Mouse (Mus musculus): ENCODE data around the gene Fam83f.
A peak's percentile ranks its signal among the peaks of the same experiment; 100 is the strongest.

Fam83f gene

DNA sequence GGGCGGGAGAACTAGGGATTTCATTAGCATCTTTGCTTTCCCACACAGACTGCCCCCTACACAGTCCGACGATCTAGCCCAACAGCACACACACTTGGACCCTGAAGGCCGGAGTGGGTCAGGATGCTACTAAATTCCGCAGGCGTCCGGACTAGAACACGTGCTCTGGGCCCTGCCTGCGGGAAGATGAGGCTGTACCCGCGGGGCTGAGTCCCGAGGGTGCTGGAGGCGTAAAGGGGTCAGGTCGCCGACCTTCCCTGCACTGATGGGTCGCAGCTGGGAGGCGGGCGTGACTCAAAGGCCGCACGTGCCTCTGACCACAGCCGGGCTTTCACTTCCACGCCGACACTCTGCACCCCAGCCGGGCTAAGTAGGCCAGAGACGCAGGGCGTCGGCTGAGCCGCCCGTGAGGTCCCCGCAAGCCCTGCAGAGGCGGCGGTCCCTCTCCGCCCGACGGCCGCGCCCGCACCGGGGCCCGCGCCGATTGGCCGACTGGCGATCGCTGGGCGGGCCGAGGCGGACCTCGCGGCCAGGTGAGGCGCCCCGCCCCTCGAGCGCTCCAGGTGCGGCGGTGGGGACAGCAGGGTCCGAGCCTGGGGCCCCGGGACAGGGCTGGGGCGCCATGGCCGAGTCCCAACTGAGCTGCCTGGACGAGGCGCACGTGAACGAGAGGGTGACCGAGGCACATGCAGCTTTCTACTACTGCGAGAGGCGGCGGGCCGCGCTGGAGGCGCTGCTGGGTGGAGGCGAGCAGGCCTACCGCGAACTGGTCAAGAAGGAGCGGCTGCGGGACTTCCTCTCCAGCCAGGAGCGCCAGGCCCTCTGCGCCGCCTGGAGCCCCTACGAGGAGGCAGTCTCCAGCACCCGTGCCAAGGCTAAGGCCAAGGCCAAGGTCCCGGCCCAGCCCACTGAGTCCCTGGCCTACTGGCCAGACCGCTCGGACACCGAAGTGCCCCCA, at the start of gene Fam83f:
TSS of gene Fam83f (plus strand) at position 553 of the 958 bp plus-strand sequence.
- no peak for ATAC-seq (ENCODE audit: insufficient number of reproducible peaks, low FRiP score, low TSS enrichment)

DNA sequence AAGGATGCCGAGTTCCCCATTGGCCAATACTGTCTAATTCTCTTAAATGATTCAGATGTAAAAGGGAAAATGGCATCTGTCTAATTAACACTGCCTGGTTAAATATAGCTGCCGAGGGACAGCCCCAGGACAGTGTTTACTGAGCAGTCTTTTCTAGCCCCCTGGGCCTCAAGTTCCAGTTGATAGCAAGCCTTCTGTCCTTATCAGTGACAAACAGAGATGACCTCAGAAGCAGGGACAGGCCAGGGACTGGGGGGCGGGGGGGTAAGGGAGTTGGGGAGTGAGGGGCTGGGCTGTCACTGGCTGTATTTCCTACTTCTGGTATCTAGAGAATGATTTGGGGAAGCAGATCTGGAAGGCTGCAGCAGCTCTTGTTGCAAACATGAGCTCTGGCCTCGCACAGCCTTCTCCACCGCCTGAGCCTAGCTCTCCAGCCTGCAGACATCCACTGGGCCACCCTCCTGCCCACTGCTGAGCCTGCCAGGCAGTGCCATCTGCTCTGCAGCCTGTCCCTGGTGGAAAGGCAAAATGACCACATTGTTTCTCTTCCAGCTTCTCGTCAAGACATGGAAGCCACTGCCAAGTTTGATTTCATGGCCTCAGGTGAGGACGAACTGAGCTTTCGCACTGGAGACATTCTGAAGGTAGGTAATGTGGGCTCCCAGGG, 48.3 kb upstream of the Fam83f start:
- peak; percentile 93 for ATAC-seq (ENCODE audit: insufficient number of reproducible peaks, low FRiP score, low TSS enrichment)

DNA sequence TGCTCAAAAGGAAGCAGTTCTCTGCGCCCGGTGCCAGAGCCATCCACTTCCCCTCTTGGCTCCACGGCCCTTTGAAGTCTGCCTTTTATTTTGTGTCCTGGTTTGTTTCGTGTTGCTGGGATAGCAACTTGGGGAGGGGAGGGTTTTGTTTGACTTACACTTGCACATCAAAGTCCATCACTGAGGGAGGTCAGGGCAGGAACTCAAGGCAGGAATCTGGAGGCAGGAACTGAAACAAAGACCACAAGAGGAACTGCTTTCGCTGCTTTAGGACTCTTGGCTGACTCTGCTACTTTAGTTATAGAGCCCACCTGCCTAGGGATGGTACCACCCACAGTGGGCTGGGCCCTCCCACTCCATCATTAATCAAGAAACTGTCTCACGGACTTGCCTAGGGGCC, 45.2 kb upstream of the Fam83f start:
- ATAC-seq (ENCODE audit: insufficient number of reproducible peaks, low FRiP score, low TSS enrichment) = no peak

DNA sequence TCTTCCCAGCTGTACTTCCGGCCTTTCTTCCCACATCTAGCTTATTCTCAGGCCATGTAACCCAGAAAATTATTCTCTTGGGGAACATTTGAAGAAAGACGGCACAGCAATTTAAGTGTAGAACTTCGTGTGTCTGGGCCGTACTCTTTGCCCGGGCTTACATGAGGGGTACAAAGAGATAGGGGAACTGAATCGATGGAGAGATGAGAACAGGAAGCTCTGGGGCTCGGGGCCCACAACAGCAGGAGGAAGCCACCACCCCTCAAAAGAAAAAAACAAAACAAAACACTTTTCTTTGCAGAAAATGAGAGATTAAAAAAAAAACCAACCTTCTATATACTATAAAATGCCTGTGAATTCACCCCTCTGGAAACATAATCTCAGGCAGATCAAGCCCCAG, 41.5 kb upstream of the Fam83f start:
- no peak for ATAC-seq (ENCODE audit: insufficient number of reproducible peaks, low FRiP score, low TSS enrichment)

DNA sequence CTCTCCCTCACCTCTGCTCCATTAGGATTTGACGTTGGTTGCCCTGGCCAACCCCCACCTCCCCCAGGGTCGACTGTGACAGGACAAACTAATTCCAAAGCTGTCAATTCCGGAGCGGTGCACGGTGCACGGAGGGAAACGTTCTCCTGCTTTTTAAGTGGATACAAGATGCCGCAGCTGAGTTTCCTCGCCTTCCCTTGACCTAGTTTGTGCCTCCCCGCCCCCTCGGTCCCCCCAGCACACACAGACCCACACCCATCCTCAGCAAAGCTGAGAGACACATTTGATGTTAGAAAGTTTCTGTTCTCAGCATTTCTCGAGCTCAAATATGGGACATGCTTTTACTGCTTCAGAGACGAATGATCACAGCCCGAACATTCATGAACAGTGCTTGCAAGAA, 40.9 kb upstream of the Fam83f start:
- ATAC-seq (ENCODE audit: insufficient number of reproducible peaks, low FRiP score, low TSS enrichment) = no peak

DNA sequence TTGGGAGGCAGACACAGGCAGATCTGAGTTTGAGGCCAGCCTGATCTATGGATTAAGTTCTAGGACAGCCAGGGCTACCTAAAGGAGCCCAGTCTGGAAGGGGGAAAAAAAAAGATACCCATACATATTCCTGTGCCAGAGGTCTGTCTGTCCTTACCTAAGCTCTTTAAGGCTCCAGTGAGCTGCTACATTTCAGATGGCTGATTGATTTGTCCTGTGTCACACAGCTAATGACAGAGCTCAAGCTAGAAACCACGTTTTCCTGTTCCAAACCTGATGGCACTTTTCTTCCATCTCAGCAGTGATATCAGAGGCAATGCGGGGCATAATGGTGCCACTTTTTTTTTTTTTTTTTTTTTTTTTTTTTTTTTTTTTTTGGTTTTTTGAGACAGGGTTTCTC, 40.3 kb upstream of the Fam83f start:
- no peak for ATAC-seq (ENCODE audit: insufficient number of reproducible peaks, low FRiP score, low TSS enrichment)

DNA sequence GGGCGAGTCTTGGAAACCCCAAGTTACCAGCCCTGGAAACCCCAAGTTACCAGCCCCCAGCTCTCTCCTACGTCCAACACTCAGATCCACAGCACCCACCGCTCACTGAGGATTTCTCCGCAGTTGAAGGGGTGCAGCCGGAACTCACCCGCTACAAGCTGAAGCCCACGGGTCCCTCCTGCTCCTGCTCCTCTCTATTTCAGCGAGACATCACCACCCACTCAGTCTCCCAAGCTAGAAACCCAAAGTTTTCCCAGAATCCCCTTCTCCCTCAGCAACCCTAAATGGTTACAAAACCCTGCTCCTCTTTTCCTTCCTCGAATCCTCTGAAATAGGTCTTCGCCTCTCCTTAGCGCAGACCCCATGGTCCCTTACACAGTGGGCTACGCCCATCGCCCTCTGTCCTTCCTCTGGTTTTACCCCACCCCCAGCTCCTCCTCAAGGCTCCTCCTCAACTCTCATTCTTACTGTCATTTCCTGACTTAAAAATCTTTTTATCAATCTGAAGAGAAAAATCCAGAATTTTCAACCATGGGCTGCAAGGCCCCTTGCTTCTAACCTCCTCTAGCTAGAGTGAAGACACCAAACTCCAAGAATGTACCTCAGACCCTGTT, 39.3 kb upstream of the Fam83f start:
- no peak for ATAC-seq (ENCODE audit: insufficient number of reproducible peaks, low FRiP score, low TSS enrichment)

GRCm38 (mm10) chr15:80634391-80635193, 37.1 kb upstream of the Fam83f start:
- ATAC-seq (ENCODE audit: insufficient number of reproducible peaks, low FRiP score, low TSS enrichment) = no peak

DNA sequence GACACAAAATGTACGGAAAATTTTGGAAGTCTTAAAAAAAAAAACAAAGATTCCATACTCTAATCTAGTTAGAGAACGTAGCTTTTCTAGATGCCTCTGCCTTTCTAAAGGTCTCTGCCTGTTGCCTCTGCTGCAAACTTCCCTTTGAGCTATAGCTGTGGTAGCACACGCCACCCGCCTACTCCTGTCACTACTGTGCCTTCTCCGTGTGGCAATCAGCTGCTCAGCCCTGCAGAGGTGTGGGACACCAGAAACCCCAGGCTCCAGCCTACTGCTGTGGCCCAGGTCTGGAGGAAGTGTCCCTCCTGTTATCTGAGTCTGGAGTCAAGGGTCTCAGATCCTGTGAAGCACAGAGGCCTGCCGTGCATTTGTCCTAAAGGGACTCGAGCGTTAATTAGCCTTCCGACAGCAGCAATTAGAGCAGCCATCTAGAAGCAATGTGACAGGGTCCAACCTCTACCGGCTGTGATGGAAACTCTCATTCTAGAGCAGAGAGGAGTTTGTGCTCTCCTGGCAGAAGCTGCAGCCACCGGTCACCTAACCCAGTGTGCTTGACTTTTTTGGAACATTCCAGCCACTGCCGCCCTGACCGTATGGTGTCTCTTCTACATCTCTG, 34.8 kb upstream of the Fam83f start:
- no peak for ATAC-seq (ENCODE audit: insufficient number of reproducible peaks, low FRiP score, low TSS enrichment)

DNA sequence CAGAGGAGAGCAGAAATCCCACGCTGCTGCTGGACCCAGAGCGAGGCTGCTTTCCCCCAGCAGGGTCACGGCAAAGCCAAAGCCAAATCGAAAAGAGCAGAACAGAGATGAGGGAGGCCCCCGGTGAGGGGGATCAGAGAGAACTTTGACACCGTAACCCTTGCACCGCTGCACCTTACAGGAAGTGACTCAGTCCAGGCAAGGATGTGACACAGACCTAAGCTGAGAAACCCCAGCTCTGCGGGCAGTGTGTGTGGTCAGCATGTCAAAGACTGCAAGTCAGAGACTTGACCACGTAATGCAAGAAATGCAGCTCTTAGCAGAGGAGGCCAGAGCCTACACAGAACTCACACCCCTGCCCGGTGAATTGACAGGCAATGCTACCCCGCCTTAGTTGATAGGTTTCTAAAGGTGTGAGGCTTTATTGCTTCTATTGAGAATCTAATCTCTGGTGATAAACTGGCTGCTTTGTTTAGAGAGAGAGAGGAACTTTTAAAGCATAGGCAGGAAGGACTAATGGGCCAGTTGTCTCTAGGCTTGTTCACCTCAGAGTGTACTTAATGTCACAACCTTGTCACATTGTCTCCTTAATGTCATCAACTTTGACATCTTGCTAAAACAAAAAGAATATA, 32.5 kb upstream of the Fam83f start:
- no peak for ATAC-seq (ENCODE audit: insufficient number of reproducible peaks, low FRiP score, low TSS enrichment)

GRCm38 (mm10) chr15:80639874-80640273, 31.8 kb upstream of the Fam83f start:
- no peak for ATAC-seq (ENCODE audit: insufficient number of reproducible peaks, low FRiP score, low TSS enrichment)

DNA sequence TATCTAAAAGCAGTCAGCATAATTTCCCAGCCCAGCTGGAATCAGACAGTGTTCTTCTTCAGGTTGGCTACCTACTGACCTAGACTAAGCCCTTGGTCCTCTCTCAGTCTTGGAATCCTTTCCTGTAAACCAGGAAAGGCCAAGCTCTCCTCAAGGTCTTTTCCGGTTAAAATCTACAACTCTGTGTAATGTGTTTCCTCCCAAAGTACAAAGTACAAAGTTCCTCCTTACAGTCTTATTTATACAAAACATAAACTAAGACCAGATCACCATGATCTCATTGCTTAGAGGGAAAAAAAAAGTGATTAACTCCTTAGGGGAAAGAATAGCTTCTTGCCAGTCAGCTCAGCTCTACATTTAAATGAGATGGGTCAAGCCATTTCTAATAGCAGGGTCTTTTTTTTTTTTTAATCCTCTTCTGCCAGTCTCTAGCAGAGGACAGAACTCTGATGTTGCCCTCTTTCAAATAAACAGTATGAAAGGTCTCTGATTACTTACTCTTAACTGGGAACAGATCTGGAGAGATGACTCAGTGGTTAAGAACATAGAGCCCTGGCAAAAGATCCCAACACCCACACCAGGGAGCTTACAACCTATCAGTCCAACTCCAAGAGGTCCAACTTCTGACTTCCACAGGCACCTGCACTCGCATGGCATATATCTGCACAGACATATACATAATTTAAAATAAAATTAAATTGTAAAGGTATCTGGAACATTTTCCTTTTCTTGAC, 29.8 kb upstream of the Fam83f start:
- ATAC-seq (ENCODE audit: insufficient number of reproducible peaks, low FRiP score, low TSS enrichment) = no peak

DNA sequence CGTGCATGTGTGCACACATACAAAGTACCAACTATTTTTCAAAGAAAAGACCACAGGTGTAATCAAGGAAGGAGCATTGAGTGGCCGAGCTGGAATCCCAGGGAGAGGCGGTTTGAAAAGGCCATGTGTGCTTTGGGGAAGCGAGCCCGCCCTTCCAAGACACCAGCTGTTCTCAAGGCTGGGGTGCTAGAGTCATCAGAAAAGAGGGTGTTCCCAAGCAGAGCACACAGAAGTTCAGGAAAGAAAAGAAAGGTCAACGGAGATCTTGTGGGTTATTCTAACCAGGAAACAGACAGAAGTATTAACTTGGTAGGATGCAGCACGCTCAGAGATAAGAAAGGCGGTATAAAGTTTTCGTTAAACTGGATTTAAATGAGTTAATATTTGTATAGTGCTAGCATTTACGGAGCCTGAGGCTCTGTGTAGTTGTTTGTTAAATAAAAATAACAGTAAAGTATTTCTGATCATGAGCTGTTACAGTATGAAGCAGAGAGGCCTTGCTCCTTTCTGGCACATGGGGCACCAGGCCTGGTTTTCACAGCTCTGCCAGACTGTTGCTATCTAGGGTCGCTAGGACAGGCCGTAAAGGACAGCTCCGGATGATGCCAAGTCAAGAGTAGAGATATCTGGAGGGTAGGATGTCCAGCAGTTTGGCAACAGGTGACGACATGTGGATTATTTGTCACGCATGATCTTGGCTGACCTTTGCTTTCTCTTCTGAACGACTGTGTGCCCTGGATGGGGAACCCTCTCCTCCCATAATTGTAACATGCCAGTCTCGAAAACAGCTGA, 26.4 kb upstream of the Fam83f start:
- no peak for ATAC-seq (ENCODE audit: insufficient number of reproducible peaks, low FRiP score, low TSS enrichment)

GRCm38 (mm10) chr15:80648977-80649606, 22.6 kb upstream of the Fam83f start:
- ATAC-seq (ENCODE audit: insufficient number of reproducible peaks, low FRiP score, low TSS enrichment) = no peak

GRCm38 (mm10) chr15:80650412-80650811, 21.2 kb upstream of the Fam83f start:
- ATAC-seq (ENCODE audit: insufficient number of reproducible peaks, low FRiP score, low TSS enrichment) = no peak

- no peak for ATAC-seq (ENCODE audit: insufficient number of reproducible peaks, low FRiP score, low TSS enrichment)
These were observed 17.8 kb upstream of the Fam83f start for GRCm38 (mm10) chr15:80653865-80654264.

DNA sequence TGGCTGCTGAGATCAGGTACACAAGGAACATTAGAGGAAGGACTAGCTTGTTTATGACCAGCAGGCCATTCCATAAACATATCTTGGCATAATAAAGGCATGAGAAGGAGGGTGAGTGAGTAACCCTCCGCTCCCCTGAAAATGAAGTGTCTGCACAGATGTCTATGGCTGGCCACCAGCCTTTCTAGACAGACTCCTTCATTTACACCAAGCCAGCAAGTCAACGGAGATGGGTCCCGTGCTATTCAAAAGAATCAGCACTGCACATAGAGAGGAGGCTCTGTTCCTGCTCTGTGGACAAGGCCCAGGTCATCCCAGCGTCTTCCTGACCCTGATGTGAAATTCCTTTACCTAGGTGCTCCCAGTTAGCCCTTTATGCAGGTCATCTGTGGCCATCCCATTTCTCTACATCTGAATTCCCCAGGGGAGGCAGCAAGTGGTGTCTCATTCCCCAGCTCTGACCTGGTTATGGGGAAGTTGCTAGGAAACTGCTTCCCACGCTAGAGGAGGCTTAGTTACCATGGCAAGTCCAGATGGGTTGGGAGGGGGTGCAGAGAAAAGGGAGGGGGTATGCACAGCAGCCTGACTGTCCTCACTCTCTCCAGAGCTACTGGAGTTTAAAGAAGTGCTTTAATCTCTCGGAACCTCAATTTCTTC, 12.7 kb upstream of the Fam83f start:
- no peak for ATAC-seq (ENCODE audit: insufficient number of reproducible peaks, low FRiP score, low TSS enrichment)

Measured in cerebellum, adult (tissue).